Mouse (Mus musculus): ENCODE data around the gene Rpl6.

- TF ChIP-seq CTCF (IDR thresholded peaks at IDR 0.05; ENCODE audit: low read depth, low read length) (no peak), EP300 (IDR thresholded peaks at IDR 0.05; ENCODE audit: insufficient read depth, low read depth, low read length) (no peak), POLR2A (IDR thresholded peaks at IDR 0.05; ENCODE audit: insufficient read depth, low read length) (no peak)
Measured at GRCm38 (mm10) chr5:121217313-121217634, 13.0 kb downstream of the Rpl6 start.
